Mouse (Mus musculus) hindbrain, postnatal 0 days (tissue): ENCODE data around the gene Nsg2. TPM values are rescaled to one million over a fixed set of nuclear protein-coding genes. Genes with fewer than 3 reads are reported as not detected.
A peak's percentile ranks its signal among the peaks of the same experiment; 100 is the strongest.

Source experiments
- ATAC-seq: fragments of 200-750 bp; cut with Nextera tagmentation; 2 replicates; pipeline ENCODE4 v1.8.0; 2017; ENCODE audit warnings: mild to moderate bottlenecking, moderate TSS enrichment, moderate library complexity
- DNase-seq: peaks from one replicate; pipeline ENCODE4 v3.0.0-alpha.2; 2015; ENCODE audit warnings: low spot score
- H3K27ac ChIP-seq: fragments of 300-500 bp; sonication (generic); 2 replicates; pipeline ENCODE4 v1.5.1; 2014; ENCODE audit warnings: mild to moderate bottlenecking
- H3K27me3 ChIP-seq: fragments of 300-500 bp; sonication (generic); 2 replicates; pipeline ENCODE4 v1.6.1; 2014; ENCODE audit warnings: low read length, mixed read lengths; ENCODE audit not compliant: insufficient read depth
- H3K36me3 ChIP-seq: fragments of 300-500 bp; sonication (generic); 2 replicates; pipeline ENCODE4 v1.6.1; 2014; ENCODE audit warnings: low read length, mixed read lengths; ENCODE audit not compliant: insufficient read depth
- H3K4me1 ChIP-seq: fragments of 300-500 bp; sonication (generic); 2 replicates; pipeline ENCODE4 v1.6.1; 2014; ENCODE audit warnings: antibody characterized with exemption, low read length, mixed read lengths; ENCODE audit not compliant: insufficient read depth
- H3K4me2 ChIP-seq: fragments of 300-500 bp; sonication (generic); 2 replicates; pipeline ENCODE4 v1.6.1; 2014; ENCODE audit warnings: low read depth, mild to moderate bottlenecking, low read length, moderate library complexity, mixed read lengths
- H3K4me3 ChIP-seq: fragments of 300-500 bp; sonication (generic); 2 replicates; pipeline ENCODE4 v1.5.1; 2014; ENCODE audit warnings: low read length
- H3K9ac ChIP-seq: fragments of 300-500 bp; sonication (generic); replicated peaks from 2 replicates; pipeline ENCODE4 v1.6.1; 2014; ENCODE audit warnings: mild to moderate bottlenecking, low read length, moderate library complexity, mixed read lengths
- H3K9me3 ChIP-seq: fragments of 300-500 bp; sonication (generic); 2 replicates; pipeline ENCODE4 v1.6.1; 2016; ENCODE audit warnings: low read length, mixed read lengths
- CTCF ChIP-seq: IDR thresholded peaks from 2 replicates; pipeline ENCODE4 v1.5.1; 2016; ENCODE audit warnings: antibody characterized with exemption, control low read depth, low read depth
- WGBS: fragments of 180-500 bp; shearing (Covaris S2); extraction: QIAGEN DNeasy Blood & Tissue Kit; methylation state at CpG from one replicate; pipeline ENCODE4 v1.1.7; 2014; 5-methylcytosine and 5-hydroxymethylcytosine counted together
- polyA plus RNA-seq: library from polyadenylated mRNA; unstranded; fragments of >200 nt; fragmentation: Nextera tagmentation; extraction: Ambion mirVana; gene quantifications from 2 replicates; pipeline ENCODE4 v1.2.1, GENCODE M21; 2015
- total RNA-seq: library from RNA; depleted of rRNA; stranded (reverse); fragments of >200 nt; gene quantifications from 2 replicates; pipeline ENCODE4 v1.2.3, GENCODE M21; 2014

The Nsg2 gene
- total and polyA plus RNA-seq, 2 experiments from 2014 or later, result 433 to 646 TPM

DNA sequence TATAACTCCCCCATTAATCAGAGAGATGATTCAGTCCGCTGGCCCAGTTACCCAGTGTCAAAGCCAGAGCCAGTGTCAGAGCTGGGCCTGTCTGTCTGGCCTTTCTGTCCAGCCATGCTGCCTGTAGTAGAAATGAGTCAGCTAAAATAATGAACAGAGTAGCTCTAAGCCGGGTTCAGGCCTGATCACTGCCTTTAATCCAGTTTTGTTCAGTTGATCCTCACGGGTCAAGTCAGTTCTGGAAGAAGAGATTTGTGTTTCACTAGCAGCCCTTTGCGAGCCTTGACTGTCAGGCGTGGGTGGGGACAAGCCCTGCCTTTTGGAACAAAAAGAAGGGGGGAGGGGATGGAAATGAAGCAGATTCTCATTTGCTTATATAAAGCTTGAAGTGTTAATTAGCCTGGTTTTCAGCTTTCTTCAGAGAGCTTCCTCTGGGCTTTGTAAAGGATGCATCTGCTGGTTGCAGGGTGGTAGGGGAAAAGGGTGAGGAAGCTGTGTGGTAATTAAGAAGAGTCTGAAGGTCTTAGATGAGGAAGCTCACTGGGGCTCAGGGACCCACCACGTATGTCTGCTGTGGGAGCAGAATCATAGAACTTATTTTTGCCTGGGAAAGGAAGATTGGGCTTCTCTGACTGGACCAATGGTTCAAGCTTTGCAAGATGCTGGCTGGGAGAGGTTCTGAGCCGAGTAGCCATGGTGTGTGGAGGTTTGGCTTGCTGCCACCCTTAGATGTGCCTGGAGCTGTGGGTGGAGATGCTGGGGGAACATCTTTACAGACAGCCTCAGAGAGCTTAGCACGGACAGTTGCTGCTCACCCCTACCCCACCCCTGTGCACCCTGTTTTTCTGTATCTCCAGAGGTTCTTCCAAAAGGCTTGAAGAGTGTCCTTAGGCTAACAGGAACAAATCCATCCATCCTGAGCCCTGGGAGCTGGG, 20.0 kb downstream of the Nsg2 start:
- H3K9ac ChIP-seq, result no peak overlapping the region
- ATAC-seq, result peak; percentile 69
- H3K27ac ChIP-seq, result peak overlapping the region; percentile 64
- peak; percentile 55 for DNase-seq
- H3K9me3 ChIP-seq, result no peaks in the 10 kb centered on the region
- TF ChIP-seq CTCF, result no peak
- 17% methylated on average over 8 of the region's 8 CpGs for WGBS
- H3K4me3 ChIP-seq, result no peak overlapping the region
- no peaks in the 10 kb centered on the region; the same call in 1 of the 2 replicates for H3K36me3 ChIP-seq
- peaks cover 9% of the 10 kb centered on the region for H3K4me1 ChIP-seq
- H3K27me3 ChIP-seq, result no peaks in the 10 kb centered on the region
- H3K4me2 ChIP-seq, result no peak overlapping the region

DNA sequence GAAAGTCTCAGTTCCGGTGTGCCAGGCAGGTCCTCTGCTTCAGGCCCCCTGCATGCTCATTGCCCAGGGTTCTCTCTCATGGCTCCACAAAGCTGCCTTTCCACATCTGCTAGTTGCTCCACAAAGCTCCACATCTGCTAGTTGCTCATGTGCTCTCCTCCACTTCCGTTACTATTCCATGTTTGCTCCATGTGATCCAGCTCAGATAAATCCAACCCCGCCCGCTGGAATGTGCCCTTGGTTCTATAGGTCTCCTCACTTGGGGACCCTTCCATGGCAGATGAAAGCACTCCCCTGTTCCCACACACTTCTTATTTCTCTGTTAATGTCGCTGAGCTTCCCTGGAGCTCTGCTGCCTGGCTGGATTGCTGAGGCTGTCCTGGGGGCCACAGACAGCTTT, 26.4 kb downstream of the Nsg2 start:
- H3K36me3 ChIP-seq, result no peaks in the 10 kb centered on the region
- TF ChIP-seq CTCF, result no peak
- no peak for DNase-seq
- no peak overlapping the region for H3K9ac ChIP-seq
- peak overlapping the region; percentile 69 for H3K27ac ChIP-seq
- H3K27me3 ChIP-seq, result no peaks in the 10 kb centered on the region
- no peak overlapping the region for H3K4me2 ChIP-seq
- peaks cover 21% of the 10 kb centered on the region for H3K4me1 ChIP-seq
- 52% methylated on average over 5 of the region's 5 CpGs for WGBS
- no peaks in the 10 kb centered on the region for H3K9me3 ChIP-seq
- ATAC-seq, result no peak
- no peak overlapping the region for H3K4me3 ChIP-seq

DNA sequence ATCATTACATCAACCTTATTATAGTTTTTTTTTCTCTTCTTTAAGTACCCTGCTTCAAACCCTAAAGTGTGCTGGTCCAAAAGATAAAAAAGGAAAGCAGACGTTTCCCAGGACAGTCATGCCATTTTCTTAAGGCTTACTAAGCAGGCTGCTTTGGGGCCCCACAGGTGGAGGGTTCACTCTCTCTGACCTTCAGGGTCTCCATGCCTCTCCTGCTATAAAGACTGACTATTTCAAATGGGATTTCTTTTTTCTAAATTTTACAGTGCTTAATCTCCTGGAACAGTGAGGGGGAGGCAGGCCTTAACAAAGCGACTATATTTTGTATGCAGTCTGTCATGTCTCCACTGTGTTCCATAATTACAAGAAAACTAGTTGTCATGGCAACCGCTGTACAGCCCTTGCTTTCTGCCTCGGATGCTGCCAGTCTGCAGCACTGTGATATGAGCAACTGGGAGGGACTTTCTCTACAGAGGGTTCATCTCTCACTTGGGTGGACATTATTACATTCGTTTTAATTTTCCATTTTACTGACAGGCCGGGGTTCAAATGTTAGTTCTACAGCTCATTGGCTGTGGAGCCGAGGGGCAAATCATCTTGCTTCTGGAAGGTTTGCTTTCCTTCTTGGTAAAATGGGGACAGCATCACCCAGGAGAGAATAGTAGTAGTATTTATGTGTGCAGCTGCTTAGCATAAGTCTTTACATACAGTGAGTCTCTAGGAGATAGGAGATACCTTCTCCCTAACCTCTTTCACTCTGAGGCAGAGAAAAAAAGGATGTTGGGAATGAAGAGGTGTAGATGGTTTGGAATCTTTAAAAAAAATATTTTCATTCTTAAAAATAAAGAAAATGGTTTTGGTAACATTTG, 27.4 kb downstream of the Nsg2 start:
- Histone ChIP-seq H3K27ac (peak overlapping the region; percentile 69), H3K4me2 (0 out of 2 replicates have a peak overlapping the region, but pooled peaks have one; percentile 3), H3K9me3 (no peaks in the 10 kb centered on the region), H3K27me3 (no peaks in the 10 kb centered on the region), H3K4me1 (peaks cover 21% of the 10 kb centered on the region), H3K4me3 (no peak overlapping the region), H3K36me3 (no peaks in the 10 kb centered on the region), H3K9ac (no peak overlapping the region; the same call in 1 of the 2 replicates)
- no peak for TF ChIP-seq CTCF
- peak; percentile 90 for DNase-seq
- 17% methylated on average over 7 of the region's 7 CpGs for WGBS
- ATAC-seq, result peak; percentile 93

DNA sequence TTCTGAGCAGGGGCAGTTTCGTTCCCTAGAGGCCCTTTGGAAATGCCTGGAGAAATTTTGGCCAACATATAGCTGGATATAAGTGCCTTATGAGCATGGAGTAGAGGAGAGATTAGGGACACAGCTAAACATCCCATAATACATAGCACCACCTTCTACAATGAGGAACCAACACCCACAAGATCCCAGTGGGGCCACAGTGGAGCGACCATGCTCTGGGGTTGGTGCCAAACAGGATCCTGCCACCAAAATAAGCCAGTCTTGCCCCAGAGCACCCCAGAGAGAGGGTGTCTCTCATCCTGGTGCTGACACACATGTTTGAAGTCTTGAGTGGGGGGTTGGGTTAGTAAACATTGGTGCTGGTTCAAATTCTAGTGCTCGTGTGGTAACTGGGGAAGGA, 28.3 kb downstream of the Nsg2 start:
- 85% methylated on average over 3 of the region's 3 CpGs for WGBS
- no peaks in the 10 kb centered on the region for H3K27me3 ChIP-seq
- TF ChIP-seq CTCF, result no peak
- no peak overlapping the region for H3K4me3 ChIP-seq
- H3K36me3 ChIP-seq, result no peaks in the 10 kb centered on the region
- H3K9me3 ChIP-seq, result no peaks in the 10 kb centered on the region
- no peak for ATAC-seq
- no peak overlapping the region for H3K9ac ChIP-seq
- peak overlapping the region; percentile 26; the same call in 1 of the 2 replicates for H3K27ac ChIP-seq
- no peak overlapping the region for H3K4me2 ChIP-seq
- H3K4me1 ChIP-seq, result peaks cover 21% of the 10 kb centered on the region
- DNase-seq, result no peak

DNA sequence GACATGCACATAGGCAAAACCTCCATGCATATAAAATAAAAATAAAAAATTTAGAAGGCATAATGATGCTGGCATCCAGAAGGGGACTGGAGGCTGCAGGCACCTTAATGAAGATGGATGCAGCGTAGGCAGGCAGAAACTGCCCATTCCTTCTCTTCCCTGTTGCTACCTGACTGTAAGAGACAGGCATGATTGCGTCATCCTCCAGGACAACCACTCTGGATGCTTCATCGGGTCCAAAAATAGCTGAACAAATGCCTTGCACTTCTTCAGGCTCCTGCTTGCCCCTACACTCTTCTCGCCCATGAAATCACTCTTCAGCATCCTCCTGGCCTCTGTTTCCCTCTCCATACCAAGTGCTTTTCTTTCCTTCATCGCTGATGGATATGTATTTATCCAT, 29.1 kb downstream of the Nsg2 start:
- Histone ChIP-seq H3K4me2 (no peak overlapping the region), H3K27me3 (no peaks in the 10 kb centered on the region), H3K4me1 (peaks cover 21% of the 10 kb centered on the region), H3K4me3 (no peak overlapping the region), H3K9me3 (no peaks in the 10 kb centered on the region), H3K27ac (no peak overlapping the region), H3K36me3 (no peaks in the 10 kb centered on the region), H3K9ac (no peak overlapping the region)
- WGBS, result 86% methylated on average over 5 of the region's 5 CpGs
- no peak for ATAC-seq
- TF ChIP-seq CTCF, result no peak
- DNase-seq, result no peak

DNA sequence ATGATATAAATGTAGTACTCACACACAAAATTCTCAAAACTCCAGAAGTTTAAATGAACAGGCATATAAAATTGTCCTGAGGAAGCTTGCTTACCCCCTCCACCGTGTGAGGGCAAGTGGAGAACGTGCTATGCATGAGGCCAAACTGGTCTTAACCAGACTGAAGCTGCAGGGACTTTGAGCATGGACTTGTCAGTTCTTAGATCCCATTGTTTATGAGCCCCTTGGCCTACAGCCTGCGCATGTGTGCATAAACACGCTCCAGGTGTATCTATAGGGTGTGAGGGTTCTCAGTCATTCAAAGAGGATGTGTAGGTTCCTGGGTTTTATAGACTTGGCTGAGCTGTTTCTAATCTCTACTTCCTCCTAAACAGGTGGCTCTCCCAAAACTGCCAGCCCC, 31.1 kb downstream of the Nsg2 start:
- H3K27me3 ChIP-seq, result no peaks in the 10 kb centered on the region
- ATAC-seq, result no peak
- TF ChIP-seq CTCF, result no peak
- H3K36me3 ChIP-seq, result no peaks in the 10 kb centered on the region
- peaks cover 19% of the 10 kb centered on the region for H3K4me1 ChIP-seq
- no peak for DNase-seq
- no peak overlapping the region for H3K9ac ChIP-seq
- H3K27ac ChIP-seq, result no peak overlapping the region
- 83% methylated on average over 4 of the region's 4 CpGs for WGBS
- no peaks in the 10 kb centered on the region for H3K9me3 ChIP-seq
- no peak overlapping the region for H3K4me2 ChIP-seq
- no peak overlapping the region for H3K4me3 ChIP-seq
